Mouse (Mus musculus) forebrain, embryonic 14.5 days (tissue): ENCODE data around the gene Farp1. TPM values are rescaled to one million over a fixed set of nuclear protein-coding genes. Genes with fewer than 3 reads are reported as not detected.
A peak's percentile ranks its signal among the peaks of the same experiment; 100 is the strongest.

Experiments
- ATAC-seq: fragments of 200-750 bp; cut with Nextera tagmentation; 2 replicates; pipeline ENCODE4 v1.8.0; 2017; ENCODE audit warnings: mild to moderate bottlenecking, moderate library complexity
- DNase-seq: peaks from one replicate; pipeline ENCODE4 v3.0.0-alpha.2; 2015; ENCODE audit warnings: low spot score
- H3K27ac ChIP-seq: fragments of 300-500 bp; sonication (generic); 2 replicates; pipeline ENCODE4 v1.5.1; 2014; ENCODE audit warnings: low read depth, mild to moderate bottlenecking, control low read depth, low read length, moderate library complexity
- H3K27me3 ChIP-seq: fragments of 300-500 bp; sonication (generic); replicated peaks from 2 replicates; pipeline ENCODE4 v1.6.1; 2014; ENCODE audit warnings: low read length, control low read depth, mixed read lengths; ENCODE audit not compliant: control insufficient read depth, insufficient read depth
- H3K36me3 ChIP-seq: fragments of 300-500 bp; sonication (generic); 2 replicates; pipeline ENCODE4 v1.6.1; 2014; ENCODE audit warnings: low read length, control low read depth; ENCODE audit not compliant: control insufficient read depth, insufficient read depth
- H3K4me1 ChIP-seq: fragments of 300-500 bp; sonication (generic); 2 replicates; pipeline ENCODE4 v1.6.1; 2014; ENCODE audit warnings: antibody characterized with exemption, low read length, control low read depth; ENCODE audit not compliant: control insufficient read depth, insufficient read depth
- H3K4me2 ChIP-seq: fragments of 300-500 bp; sonication (generic); 2 replicates; pipeline ENCODE4 v1.6.1; 2014; ENCODE audit warnings: mild to moderate bottlenecking, control low read depth, low read length
- H3K4me3 ChIP-seq: fragments of 300-500 bp; sonication (generic); 2 replicates; pipeline ENCODE4 v1.5.1; 2014; ENCODE audit warnings: low read depth, low read length, control low read depth
- H3K9ac ChIP-seq: fragments of 300-500 bp; sonication (generic); 2 replicates; pipeline ENCODE4 v1.6.1; 2014; ENCODE audit warnings: mild to moderate bottlenecking, low read length, control low read depth, moderate library complexity
- H3K9me3 ChIP-seq: fragments of 300-500 bp; sonication (generic); replicated peaks from 2 replicates; pipeline ENCODE4 v1.6.1; 2016; ENCODE audit warnings: low read length, control low read depth, mixed read lengths; ENCODE audit not compliant: control insufficient read depth
- WGBS: fragments of 180-500 bp; shearing (Covaris S2); extraction: QIAGEN DNeasy Blood & Tissue Kit; methylation state at CpG from one replicate; pipeline ENCODE4 v1.1.7; 2014; 5-methylcytosine and 5-hydroxymethylcytosine counted together
- polyA plus RNA-seq: library from polyadenylated mRNA; unstranded; fragments of >200 nt; fragmentation: Nextera tagmentation; extraction: Ambion mirVana; gene quantifications from 2 replicates; pipeline ENCODE4 v1.2.1, GENCODE M21; 2014

The Farp1 gene
- polyA plus RNA-seq, 1 experiment from 2014 or later = 17.4 TPM

DNA sequence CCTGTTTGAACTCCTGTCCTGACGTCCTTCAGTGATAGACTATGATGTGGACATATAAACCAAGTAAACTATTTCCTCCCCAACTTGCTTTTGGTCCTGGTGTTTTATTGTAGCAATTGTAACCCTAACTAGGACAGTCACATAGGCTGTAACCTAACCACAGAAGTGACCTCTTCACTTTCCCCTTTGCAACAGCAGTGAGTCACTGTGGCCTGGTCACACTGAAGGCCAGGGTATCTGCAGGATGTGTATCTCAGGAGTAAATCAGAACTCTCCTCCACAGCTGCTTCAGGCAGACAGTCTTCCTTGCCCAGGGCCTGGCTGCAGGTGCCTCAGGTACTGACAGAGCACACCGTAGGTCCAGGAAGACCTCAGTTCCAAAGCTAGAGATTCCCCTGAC is 3.6 kb upstream of the Farp1 start:
- H3K9ac ChIP-seq = no peak overlapping the region
- no peaks in the 10 kb centered on the region for H3K4me1 ChIP-seq
- H3K36me3 ChIP-seq = no peaks in the 10 kb centered on the region
- 86% methylated on average over 2 of the region's 2 CpGs for WGBS
- H3K27ac ChIP-seq = no peak overlapping the region
- H3K4me3 ChIP-seq = no peak overlapping the region
- H3K9me3 ChIP-seq = no peaks in the 10 kb centered on the region; the same call in 1 of the 2 replicates
- no peak for DNase-seq
- ATAC-seq = no peak
- no peak overlapping the region for H3K4me2 ChIP-seq
- H3K27me3 ChIP-seq = 0 out of 2 replicates have a peak, but pooled peaks cover 3% of the 10 kb centered on the region

- 0 out of 2 replicates have a peak, but pooled peaks cover 3% of the 10 kb centered on the region for H3K27me3 ChIP-seq
- peak overlapping the region; percentile 95 for H3K9ac ChIP-seq
- DNase-seq = no peak
- ATAC-seq = no peak
- H3K4me3 ChIP-seq = peak overlapping the region; percentile 85
- H3K27ac ChIP-seq = no peak overlapping the region
- peak overlapping the region; percentile 97 for H3K4me2 ChIP-seq
- 17% methylated on average over 10 of the region's 10 CpGs for WGBS
- no peaks in the 10 kb centered on the region for H3K36me3 ChIP-seq
- no peaks in the 10 kb centered on the region for H3K9me3 ChIP-seq
- peaks cover 15% of the 10 kb centered on the region for H3K4me1 ChIP-seq
These were observed 475 bp upstream of the Farp1 start for GRCm38 (mm10) chr14:121034525-121034924.

- Histone ChIP-seq H3K4me2 (peak overlapping the region; percentile 97), H3K4me3 (peak overlapping the region; percentile 85), H3K4me1 (peaks cover 15% of the 10 kb centered on the region), H3K27ac (peak overlapping the region; percentile 82), H3K27me3 (0 out of 2 replicates have a peak, but pooled peaks cover 3% of the 10 kb centered on the region), H3K9me3 (no peaks in the 10 kb centered on the region), H3K9ac (peak overlapping the region; percentile 95), H3K36me3 (no peaks in the 10 kb centered on the region)
- ATAC-seq = peak; percentile 76
- under 1% methylated on average over 68 of the region's 100 CpGs for WGBS
- DNase-seq = peak; percentile 65
These were observed 868 bp downstream of the Farp1 start for GRCm38 (mm10) chr14:121035663-121036473.

- Histone ChIP-seq H3K9me3 (no peaks in the 10 kb centered on the region), H3K4me1 (peaks cover 15% of the 10 kb centered on the region), H3K9ac (peak overlapping the region; percentile 95), H3K27ac (peak overlapping the region; percentile 82; the same call in 1 of the 2 replicates), H3K4me3 (peak overlapping the region; percentile 85), H3K36me3 (no peaks in the 10 kb centered on the region), H3K4me2 (peak overlapping the region; percentile 97), H3K27me3 (0 out of 2 replicates have a peak, but pooled peaks cover 3% of the 10 kb centered on the region)
- DNase-seq = peak; percentile 50
- no peak for ATAC-seq
- WGBS = 1% methylated on average over 19 of the region's 19 CpGs
These were observed 1.7 kb downstream of the Farp1 start for GRCm38 (mm10) chr14:121036612-121037221.

- peak; percentile 37 for DNase-seq
- no peak for ATAC-seq
- no peaks in the 10 kb centered on the region for H3K9me3 ChIP-seq
These were observed 2.3 kb downstream of the Farp1 start for GRCm38 (mm10) chr14:121037276-121037675.

DNA sequence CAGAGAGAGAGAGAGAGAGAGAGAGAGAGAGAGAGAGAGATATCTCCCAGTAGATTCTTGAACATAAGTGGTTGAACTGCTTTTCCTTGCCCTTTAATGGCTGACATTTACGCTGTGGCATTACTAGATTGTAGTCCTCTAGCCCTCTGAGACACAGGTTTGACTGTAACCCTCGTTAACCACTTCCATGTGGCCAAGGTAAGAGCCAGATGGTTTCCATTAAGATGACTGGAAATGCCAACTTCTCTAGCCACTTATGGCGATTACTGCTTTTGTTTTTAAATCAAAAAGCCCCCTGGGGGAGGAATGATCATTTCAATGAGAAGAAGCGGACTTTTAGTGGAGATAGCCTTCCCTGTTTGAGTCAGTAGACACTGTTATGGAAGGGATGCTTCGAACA is 3.7 kb downstream of the Farp1 start:
- ATAC-seq = no peak
- H3K36me3 ChIP-seq = no peaks in the 10 kb centered on the region

More at GRCm38 (mm10) chr14:121037276-121037675, 2.3 kb downstream of the Farp1 start:
- Histone ChIP-seq H3K9ac (peak overlapping the region; percentile 95), H3K4me3 (peak overlapping the region; percentile 85), H3K4me2 (peak overlapping the region; percentile 97), H3K36me3 (no peaks in the 10 kb centered on the region), H3K27me3 (0 out of 2 replicates have a peak, but pooled peaks cover 3% of the 10 kb centered on the region), H3K27ac (0 out of 2 replicates have a peak overlapping the region, but pooled peaks have one; percentile 82), H3K4me1 (peaks cover 15% of the 10 kb centered on the region)
- 22% methylated on average over 7 of the region's 7 CpGs for WGBS

DNA sequence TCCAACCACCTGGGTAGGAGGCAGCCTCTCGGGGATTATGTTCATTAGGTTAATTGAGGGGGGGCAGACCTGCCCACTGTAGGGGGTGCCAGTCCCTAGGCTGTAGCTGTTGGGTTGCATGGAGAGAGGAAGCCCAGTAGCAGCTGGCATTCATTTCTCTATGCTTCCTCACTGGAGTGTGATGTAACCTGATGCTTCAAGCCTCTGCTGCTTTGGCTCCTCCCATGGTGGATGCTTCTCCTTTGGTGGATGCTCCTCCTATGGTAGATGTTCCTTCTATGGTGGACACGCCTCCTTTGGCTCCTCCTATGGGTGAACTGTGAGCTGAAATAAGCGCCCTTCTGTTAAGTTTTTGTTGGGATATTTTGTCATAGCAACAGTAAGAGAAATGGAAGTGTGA is 9.1 kb downstream of the Farp1 start:
- Histone ChIP-seq H3K36me3 (no peaks in the 10 kb centered on the region), H3K4me3 (no peak overlapping the region), H3K27me3 (no peaks in the 10 kb centered on the region), H3K4me1 (peaks cover 2% of the 10 kb centered on the region; the same call in 1 of the 2 replicates), H3K27ac (no peak overlapping the region), H3K4me2 (no peak overlapping the region), H3K9ac (no peak overlapping the region), H3K9me3 (no peaks in the 10 kb centered on the region)
- 0 out of 2 replicates have a peak, but pooled peaks have one; percentile 23 for ATAC-seq
- DNase-seq = no peak
- 75% methylated on average over 3 of the region's 3 CpGs for WGBS

More for the DNA sequence above, 3.7 kb downstream of the Farp1 start:
- no peaks in the 10 kb centered on the region for H3K9me3 ChIP-seq
- H3K9ac ChIP-seq = no peak overlapping the region
- H3K4me1 ChIP-seq = peaks cover 17% of the 10 kb centered on the region
- H3K4me3 ChIP-seq = no peak overlapping the region
- DNase-seq = no peak
- H3K27ac ChIP-seq = no peak overlapping the region
- 64% methylated on average over 5 of the region's 5 CpGs for WGBS
- H3K27me3 ChIP-seq = 0 out of 2 replicates have a peak, but pooled peaks cover 3% of the 10 kb centered on the region
- H3K4me2 ChIP-seq = no peak overlapping the region

GRCm38 (mm10) chr14:121046313-121046961 is 11.4 kb downstream of the Farp1 start:
- DNase-seq (no peak), ATAC-seq (no peak)
- H3K4me2 ChIP-seq = no peak overlapping the region
- no peaks in the 10 kb centered on the region for H3K27me3 ChIP-seq
- H3K36me3 ChIP-seq = no peaks in the 10 kb centered on the region
- H3K9ac ChIP-seq = no peak overlapping the region
- 86% methylated on average over 9 of the region's 9 CpGs for WGBS
- H3K4me1 ChIP-seq = 0 out of 2 replicates have a peak, but pooled peaks cover 2% of the 10 kb centered on the region
- no peak overlapping the region for H3K4me3 ChIP-seq
- no peaks in the 10 kb centered on the region for H3K9me3 ChIP-seq
- no peak overlapping the region for H3K27ac ChIP-seq
